Mouse (Mus musculus) heart, embryonic 15.5 days (tissue): ENCODE data around the gene Sfxn3. TPM values are rescaled to one million over a fixed set of nuclear protein-coding genes. Genes with fewer than 3 reads are reported as not detected.

Source experiments
- ATAC-seq: fragments of 200-750 bp; cut with Nextera tagmentation; replicated peaks from 2 replicates; pipeline ENCODE4 v1.8.0; 2017; ENCODE audit warnings: low read depth, moderate TSS enrichment; ENCODE audit not compliant: insufficient number of reproducible peaks, insufficient read depth, low FRiP score
- H3K27ac ChIP-seq: fragments of 300-500 bp; sonication (generic); 2 replicates; pipeline ENCODE4 v1.5.1; 2015; ENCODE audit warnings: mild to moderate bottlenecking, inconsistent platforms
- H3K27me3 ChIP-seq: fragments of 300-500 bp; sonication (generic); 2 replicates; pipeline ENCODE4 v1.6.1; 2015; ENCODE audit warnings: inconsistent platforms
- H3K36me3 ChIP-seq: fragments of 300-500 bp; sonication (generic); 2 replicates; pipeline ENCODE4 v1.6.1; 2015; ENCODE audit warnings: mild to moderate bottlenecking, inconsistent platforms
- H3K4me1 ChIP-seq: fragments of 300-500 bp; sonication (generic); replicated peaks from 2 replicates; pipeline ENCODE4 v1.6.1; 2015; ENCODE audit warnings: inconsistent platforms
- H3K4me2 ChIP-seq: fragments of 300-500 bp; sonication (generic); 2 replicates; pipeline ENCODE4 v1.6.1; 2015; ENCODE audit warnings: inconsistent platforms, mild to moderate bottlenecking, moderate library complexity
- H3K4me3 ChIP-seq: fragments of 300-500 bp; sonication (generic); 2 replicates; pipeline ENCODE4 v1.5.1; 2015; ENCODE audit warnings: mild to moderate bottlenecking, inconsistent platforms
- H3K9ac ChIP-seq: fragments of 300-500 bp; sonication (generic); 2 replicates; pipeline ENCODE4 v1.6.1; 2015; ENCODE audit warnings: mild to moderate bottlenecking, inconsistent platforms
- H3K9me3 ChIP-seq: fragments of 300-500 bp; sonication (generic); replicated peaks from 2 replicates; pipeline ENCODE4 v1.6.1; 2016; ENCODE audit warnings: inconsistent platforms
- WGBS: fragments of 180-500 bp; shearing (Covaris S2); methylation state at CpG from one replicate; pipeline ENCODE4 v1.1.7; 2015; ENCODE audit warnings: mixed read lengths; 5-methylcytosine and 5-hydroxymethylcytosine counted together
- polyA plus RNA-seq: library from polyadenylated mRNA; unstranded; fragments of >200 nt; fragmentation: Nextera tagmentation; extraction: Ambion mirVana; gene quantifications from 2 replicates; pipeline ENCODE4 v1.2.1, GENCODE M21; 2015

Gene Sfxn3
- polyA plus RNA-seq, 1 experiment from 2014 or later, result 16.1 TPM

- 6% methylated on average over 21 of the region's 21 CpGs for WGBS
Observed at GRCm38 (mm10) chr19:45065226-45065625, 17.9 kb downstream of the Sfxn3 start.

DNA sequence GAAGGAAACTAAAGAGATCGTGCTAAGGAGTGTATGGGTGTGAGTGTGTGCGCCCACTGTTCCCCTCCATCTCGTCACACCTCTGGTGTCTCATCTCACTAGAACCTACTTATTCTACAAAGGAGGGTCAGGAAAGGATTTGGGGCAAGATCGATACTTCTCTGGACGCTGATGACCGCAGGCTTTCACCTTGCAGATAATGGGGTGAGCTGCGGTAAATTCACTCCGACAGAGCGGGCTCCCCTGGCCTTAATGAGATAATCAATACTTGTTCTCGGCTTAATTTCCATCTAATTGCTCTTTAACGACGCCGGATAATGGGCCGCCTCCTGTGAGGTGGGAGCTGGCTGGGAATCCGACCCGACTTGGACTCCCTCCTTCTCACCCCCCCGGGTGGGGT is 19.9 kb downstream of the Sfxn3 start:
- Histone ChIP-seq H3K9me3 (no peaks in the 10 kb centered on the region), H3K9ac (no peak overlapping the region), H3K27ac (no peak overlapping the region), H3K4me1 (peaks cover 7% of the 10 kb centered on the region; the same call in 1 of the 2 replicates), H3K4me3 (no peak overlapping the region), H3K36me3 (no peaks in the 10 kb centered on the region), H3K4me2 (no peak overlapping the region), H3K27me3 (peaks cover 61% of the 10 kb centered on the region)
- whole genome bisulfite sequencing, result 28% methylated on average over 17 of the region's 17 CpGs
- ATAC-seq, result no peak

More at GRCm38 (mm10) chr19:45065226-45065625, 17.9 kb downstream of the Sfxn3 start:
- no peak overlapping the region for H3K9ac ChIP-seq
- H3K4me2 ChIP-seq, result no peak overlapping the region
- no peak overlapping the region for H3K4me3 ChIP-seq
- H3K27me3 ChIP-seq, result peaks cover 61% of the 10 kb centered on the region
- no peak for ATAC-seq
- no peaks in the 10 kb centered on the region for H3K36me3 ChIP-seq
- H3K27ac ChIP-seq, result no peak overlapping the region
- peaks cover 4% of the 10 kb centered on the region; the same call in 1 of the 2 replicates for H3K4me1 ChIP-seq
- no peaks in the 10 kb centered on the region for H3K9me3 ChIP-seq

DNA sequence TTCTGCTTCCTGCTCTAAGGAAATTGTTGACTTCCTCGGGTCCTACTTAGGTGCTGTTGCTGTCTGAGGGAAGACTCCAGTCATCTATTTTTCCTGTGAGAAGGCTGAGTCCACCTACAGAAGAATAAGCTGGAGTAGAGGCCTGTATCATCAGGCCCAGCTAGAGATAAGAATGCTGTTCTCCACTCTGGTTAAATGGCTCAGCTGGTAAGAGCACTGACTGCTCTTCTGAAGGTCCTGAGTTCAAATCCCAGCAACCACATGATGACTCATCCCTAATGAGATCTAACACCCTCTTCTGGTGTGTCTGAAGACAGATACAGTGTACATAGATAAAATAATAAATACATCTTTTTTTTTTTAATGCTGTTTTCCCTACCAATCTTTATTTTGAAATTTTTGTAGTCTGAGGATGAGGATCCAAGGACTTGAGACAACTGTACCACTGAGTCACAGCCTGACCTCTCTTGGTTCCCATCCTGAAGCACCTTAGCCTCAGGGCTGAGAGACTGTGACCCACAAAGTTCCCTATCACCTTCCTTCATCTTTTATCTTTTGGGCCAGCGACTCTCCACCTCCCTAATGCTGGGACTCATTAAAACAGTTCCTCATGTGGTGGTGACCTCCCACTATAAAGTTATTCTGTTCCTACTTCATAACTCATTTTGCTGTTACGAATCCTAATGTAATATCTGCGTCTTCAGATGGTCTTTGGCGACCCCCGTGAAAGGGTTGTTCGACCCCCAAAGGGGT is 20.6 kb downstream of the Sfxn3 start:
- Histone ChIP-seq H3K9ac (no peak overlapping the region), H3K9me3 (no peaks in the 10 kb centered on the region), H3K27ac (no peak overlapping the region), H3K4me2 (no peak overlapping the region), H3K36me3 (no peaks in the 10 kb centered on the region), H3K4me1 (peaks cover 7% of the 10 kb centered on the region; the same call in 1 of the 2 replicates), H3K27me3 (peaks cover 61% of the 10 kb centered on the region), H3K4me3 (no peak overlapping the region)
- 70% methylated on average over 7 of the region's 7 CpGs for WGBS
- ATAC-seq, result no peak

DNA sequence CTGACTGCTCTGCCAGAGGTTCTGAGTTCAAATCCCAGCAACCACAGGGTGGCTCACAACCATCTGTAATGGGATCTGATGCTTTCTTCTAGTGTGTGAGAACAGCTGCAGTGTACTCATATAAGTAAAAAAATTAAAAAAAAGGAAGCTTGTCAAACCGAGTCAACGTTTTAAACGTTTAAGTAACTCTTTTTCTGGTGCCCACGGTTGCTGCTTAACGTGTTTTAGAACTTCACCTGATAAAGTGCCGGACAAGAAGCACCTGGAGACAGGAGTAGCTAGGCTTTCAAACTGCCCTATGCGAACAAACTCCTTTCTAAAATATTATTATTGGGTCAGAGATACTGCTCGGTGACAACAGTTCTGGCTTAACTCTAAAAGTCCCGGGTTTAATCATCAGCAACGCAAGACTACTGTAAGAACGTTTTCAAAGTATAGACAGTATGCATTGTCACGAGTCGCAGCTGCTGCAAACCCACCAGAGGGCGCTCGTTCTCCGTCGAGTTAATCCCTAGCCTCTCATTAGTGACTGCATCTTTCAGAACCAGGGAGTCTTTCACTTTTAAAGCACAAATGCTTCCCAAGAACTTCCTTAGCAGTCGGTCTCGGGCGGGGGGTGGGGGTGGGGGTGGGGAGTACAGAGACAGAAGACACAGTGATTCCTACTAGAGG is 26.7 kb downstream of the Sfxn3 start:
- Histone ChIP-seq H3K27me3 (peaks cover 38% of the 10 kb centered on the region), H3K9ac (peak overlapping the region; percentile 81), H3K27ac (peak overlapping the region; percentile 95), H3K36me3 (no peaks in the 10 kb centered on the region), H3K4me2 (peak overlapping the region; percentile 99), H3K4me3 (peak overlapping the region; percentile 68), H3K4me1 (peaks cover 47% of the 10 kb centered on the region), H3K9me3 (no peaks in the 10 kb centered on the region)
- ATAC-seq, result 0 out of 2 replicates have a peak, but pooled peaks have one; percentile 17
- WGBS, result 6% methylated on average over 20 of the region's 20 CpGs

- peak; percentile 88 for ATAC-seq
- H3K4me2 ChIP-seq, result peak within 1 kb of the TSS; percentile 99
- WGBS, result under 1% methylated on average over 45 of the region's 45 CpGs
- H3K4me3 ChIP-seq, result peak within 1 kb of the TSS; percentile 68
- H3K36me3 ChIP-seq, result no peaks in the 10 kb centered on the region
- H3K9me3 ChIP-seq, result no peaks in the 10 kb centered on the region
- peak within 1 kb of the TSS; percentile 95 for H3K27ac ChIP-seq
- H3K9ac ChIP-seq, result peak within 1 kb of the TSS; percentile 81
- H3K4me1 ChIP-seq, result peaks cover 54% of the 10 kb centered on the region
- H3K27me3 ChIP-seq, result peaks cover 36% of the 10 kb centered on the region
Observed at GRCm38 (mm10) chr19:45074580-45075322, 27.4 kb downstream of the Sfxn3 start, which contains the start of gene Kazald1. Kazald1 (plus strand) TSS chr19:45075241.

GRCm38 (mm10) chr19:45075323-45076035 is 28.2 kb downstream of the Sfxn3 start:
- H3K27me3 ChIP-seq, result peaks cover 43% of the 10 kb centered on the region
- no peaks in the 10 kb centered on the region for H3K9me3 ChIP-seq
- H3K4me1 ChIP-seq, result peaks cover 61% of the 10 kb centered on the region
- peak overlapping the region; percentile 81 for H3K9ac ChIP-seq
- H3K4me3 ChIP-seq, result peak overlapping the region; percentile 68
- WGBS, result 2% methylated on average over 32 of the region's 32 CpGs
- ATAC-seq, result peak; percentile 34
- H3K27ac ChIP-seq, result peak overlapping the region; percentile 95
- no peaks in the 10 kb centered on the region for H3K36me3 ChIP-seq
- H3K4me2 ChIP-seq, result peak overlapping the region; percentile 99

DNA sequence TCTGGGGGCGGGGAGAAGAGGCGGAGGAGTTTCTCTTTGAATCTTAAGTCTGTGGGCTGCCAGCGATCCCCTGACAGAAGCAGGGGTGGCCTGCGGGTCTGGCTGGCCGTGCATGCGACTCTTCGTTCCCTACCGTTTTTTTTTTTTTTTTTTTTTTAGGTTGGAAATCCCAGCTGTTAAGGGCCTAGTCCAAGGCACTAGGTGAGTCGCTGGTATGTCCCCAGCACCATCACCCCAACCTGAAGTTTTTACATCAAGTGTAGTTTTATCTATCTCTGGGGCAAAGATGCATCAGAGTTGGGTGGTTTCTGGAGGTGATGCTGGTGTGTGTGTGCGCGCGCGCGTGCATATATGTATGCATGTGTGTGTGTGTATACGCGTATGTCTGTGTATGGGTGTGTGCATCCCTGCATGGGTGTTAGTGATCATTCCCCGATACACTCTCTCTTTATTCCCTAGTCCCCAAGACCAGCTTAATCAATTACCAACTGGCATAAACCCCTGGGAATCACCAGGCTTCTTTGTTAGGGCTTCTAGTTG is 28.8 kb downstream of the Sfxn3 start:
- ATAC-seq, result no peak
- H3K4me2 ChIP-seq, result peak overlapping the region; percentile 99
- no peaks in the 10 kb centered on the region for H3K36me3 ChIP-seq
- H3K4me3 ChIP-seq, result peak overlapping the region; percentile 68
- peak overlapping the region; percentile 95 for H3K27ac ChIP-seq
- peak overlapping the region; percentile 81 for H3K9ac ChIP-seq
- H3K4me1 ChIP-seq, result peaks cover 65% of the 10 kb centered on the region
- no peaks in the 10 kb centered on the region for H3K9me3 ChIP-seq
- WGBS, result 15% methylated on average over 17 of the region's 17 CpGs
- H3K27me3 ChIP-seq, result peaks cover 50% of the 10 kb centered on the region

DNA sequence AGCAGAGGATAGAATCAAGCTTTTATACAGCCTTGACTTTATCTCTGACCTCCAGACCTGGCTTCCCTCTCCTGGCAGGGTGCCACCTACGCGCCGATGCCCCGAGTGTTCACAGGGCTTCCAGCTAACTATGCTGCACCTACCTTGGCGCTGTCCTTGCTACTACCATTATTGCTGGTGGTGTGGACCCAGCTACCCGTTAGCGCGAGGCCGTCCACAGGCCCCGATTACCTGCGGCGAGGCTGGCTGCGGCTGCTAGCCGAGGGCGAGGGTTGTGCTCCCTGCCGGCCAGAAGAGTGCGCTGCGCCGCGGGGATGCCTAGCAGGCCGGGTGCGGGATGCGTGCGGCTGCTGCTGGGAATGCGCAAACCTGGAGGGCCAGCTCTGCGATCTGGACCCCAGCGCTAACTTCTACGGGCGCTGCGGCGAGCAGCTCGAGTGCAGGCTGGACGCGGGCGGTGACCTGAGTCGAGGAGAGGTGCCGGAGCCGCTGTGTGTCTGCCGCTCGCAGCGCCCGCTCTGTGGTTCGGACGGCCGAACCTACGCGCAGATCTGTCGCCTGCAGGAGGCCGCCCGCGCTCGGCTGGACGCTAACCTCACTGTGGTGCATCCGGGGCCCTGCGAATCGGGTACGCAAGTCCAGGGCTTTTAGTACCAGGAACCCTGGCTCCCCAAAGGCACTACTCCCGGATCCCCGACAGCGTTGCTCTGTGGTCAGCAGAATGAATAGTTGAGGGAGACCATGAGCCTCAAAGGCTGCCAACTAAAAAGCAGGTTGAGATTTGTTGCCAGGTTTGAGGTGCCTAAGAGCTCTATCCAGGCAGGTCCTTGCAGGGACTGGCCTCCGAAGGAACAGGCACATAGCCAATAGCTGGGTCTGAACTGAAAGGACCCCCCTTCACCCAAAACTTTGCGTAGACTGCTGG is 29.5 kb downstream of the Sfxn3 start:
- no peaks in the 10 kb centered on the region for H3K9me3 ChIP-seq
- H3K36me3 ChIP-seq, result no peaks in the 10 kb centered on the region
- peak overlapping the region; percentile 51 for H3K9ac ChIP-seq
- peak overlapping the region; percentile 68 for H3K4me3 ChIP-seq
- H3K27ac ChIP-seq, result 0 out of 2 replicates have a peak overlapping the region, but pooled peaks have one; percentile 10
- H3K4me2 ChIP-seq, result peak overlapping the region; percentile 99
- peaks cover 65% of the 10 kb centered on the region for H3K4me1 ChIP-seq
- H3K27me3 ChIP-seq, result peaks cover 53% of the 10 kb centered on the region
- whole genome bisulfite sequencing, result under 1% methylated on average over 62 of the region's 62 CpGs
- no peak for ATAC-seq

DNA sequence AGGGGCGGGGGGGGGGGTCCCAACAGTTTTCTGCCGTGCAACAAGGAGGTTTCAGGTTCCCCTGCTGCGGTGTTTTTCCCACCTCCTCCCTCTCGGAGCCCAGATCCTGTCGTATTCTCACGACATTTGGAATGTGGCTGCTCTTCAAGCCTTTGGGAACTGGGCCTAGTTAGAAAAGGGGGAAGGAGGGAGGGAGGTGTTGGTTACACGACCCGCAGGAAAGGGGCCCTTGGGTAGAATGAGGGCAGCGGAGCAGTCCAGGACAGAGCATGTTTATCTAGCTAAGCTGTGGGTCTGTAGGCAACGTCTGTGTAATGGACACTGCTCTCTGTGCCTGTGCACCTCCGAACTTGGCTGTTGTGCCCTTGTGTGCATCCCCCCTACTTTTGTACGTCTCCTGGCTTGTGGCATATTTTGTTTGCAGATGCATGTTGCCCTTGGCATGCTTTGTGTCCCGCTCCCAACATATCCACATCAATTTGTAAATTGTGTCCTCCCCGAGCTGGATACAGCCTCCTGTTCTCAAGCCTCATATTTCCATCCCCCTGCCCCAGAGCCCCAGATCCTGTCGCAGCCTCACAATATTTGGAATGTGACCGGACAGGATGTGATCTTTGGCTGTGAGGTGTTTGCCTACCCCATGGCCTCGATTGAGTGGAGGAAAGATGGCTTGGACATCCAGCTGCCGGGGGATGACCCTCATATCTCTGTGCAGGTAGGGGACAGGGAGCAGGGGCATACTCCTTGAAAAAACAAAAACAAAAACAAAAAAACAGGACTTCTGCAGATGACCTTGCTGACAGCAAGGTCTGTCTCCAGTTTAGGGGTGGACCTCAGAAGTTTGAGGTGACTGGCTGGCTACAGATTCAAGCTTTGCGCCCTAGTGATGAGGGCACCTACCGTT is 30.7 kb downstream of the Sfxn3 start:
- Histone ChIP-seq H3K4me1 (peaks cover 65% of the 10 kb centered on the region), H3K9ac (no peak overlapping the region), H3K36me3 (no peaks in the 10 kb centered on the region), H3K9me3 (no peaks in the 10 kb centered on the region), H3K27me3 (peaks cover 58% of the 10 kb centered on the region), H3K27ac (no peak overlapping the region), H3K4me3 (peak overlapping the region; percentile 68; the same call in 1 of the 2 replicates), H3K4me2 (peak overlapping the region; percentile 99)
- no peak for ATAC-seq
- 11% methylated on average over 20 of the region's 20 CpGs for WGBS
